ENCODE assay signal across 32 mouse cellular contexts in genomic region chr9:116688615-116689014, GRCm38 (mm10).
"Had no signal": no experiment of that assay in that cellular context is flagged by ENCODE, and none has a peak within 500 bp of the region (broad histone marks: within the 10 kb centered on the region; RNA-seq: fewer than 3 reads in every experiment).

No protein-coding gene starts in this region.

- ATAC-seq: liver, embryonic 12.5 days; liver, postnatal 0 days; lung, postnatal 0 days; midbrain, embryonic 13.5 days; midbrain, embryonic 15.5 days; midbrain, embryonic 16.5 days had no signal

- DNase-seq: left cerebral cortex, postnatal 4 days; liver; liver, embryonic 13.5 days; liver, postnatal 0 days; lung, adult 18-20 months; lung, adult 2 months; lung, postnatal 10 days; lung, postnatal 14 days; lung, postnatal 36 days; lung, postnatal 4 days; midbrain, embryonic 14.5 days had no signal

- H3K4me2 ChIP-seq: limb, embryonic 12.5 days; limb, embryonic 13.5 days; limb, embryonic 15.5 days; liver, embryonic 11.5 days; liver, embryonic 12.5 days; liver, embryonic 13.5 days; liver, embryonic 15.5 days; lung, embryonic 14.5 days; lung, embryonic 15.5 days; midbrain, embryonic 11.5 days; midbrain, embryonic 12.5 days; midbrain, embryonic 13.5 days; midbrain, embryonic 15.5 days; neural tube, embryonic 12.5 days had no signal

- H3K4me3 ChIP-seq: limb, embryonic 10.5 days; limb, embryonic 12.5 days; limb, embryonic 13.5 days; limb, embryonic 15.5 days; liver, embryonic 12.5 days; liver, embryonic 13.5 days; liver, embryonic 15.5 days; lung, embryonic 15.5 days; megakaryocyte, embryonic 14.5 days; midbrain, embryonic 10.5 days; midbrain, embryonic 12.5 days; midbrain, embryonic 13.5 days; midbrain, embryonic 15.5 days; myocyte; neural tube, embryonic 12.5 days had no signal

- H3K36me3 ChIP-seq: liver, embryonic 13.5 days; liver, embryonic 15.5 days; midbrain, embryonic 10.5 days; midbrain, embryonic 12.5 days; midbrain, embryonic 13.5 days; midbrain, embryonic 15.5 days; neural tube, embryonic 12.5 days had no signal

- H3K27ac ChIP-seq: limb, embryonic 10.5 days; limb, embryonic 12.5 days; limb, embryonic 13.5 days; limb, embryonic 15.5 days; liver, embryonic 12.5 days; liver, embryonic 13.5 days; liver, embryonic 14.5 days; liver, embryonic 15.5 days; lung, embryonic 15.5 days; macrophage; midbrain, embryonic 10.5 days; midbrain, embryonic 12.5 days; midbrain, embryonic 13.5 days; midbrain, embryonic 15.5 days; neural tube, embryonic 12.5 days had no signal

- H3K9ac ChIP-seq: limb, embryonic 12.5 days; limb, embryonic 13.5 days; limb, embryonic 15.5 days; liver, embryonic 12.5 days; liver, embryonic 13.5 days; liver, embryonic 14.5 days; liver, embryonic 15.5 days; liver, postnatal 0 days; lung, embryonic 14.5 days; lung, embryonic 15.5 days; midbrain, embryonic 12.5 days; midbrain, embryonic 13.5 days; midbrain, embryonic 15.5 days; neural tube, embryonic 12.5 days had no signal

- H3K27me3 ChIP-seq: limb, embryonic 12.5 days; limb, embryonic 13.5 days; limb, embryonic 15.5 days; liver, embryonic 12.5 days; liver, embryonic 13.5 days; liver, embryonic 15.5 days; lung, embryonic 15.5 days; megakaryocyte, embryonic 14.5 days; midbrain, embryonic 12.5 days; midbrain, embryonic 13.5 days; midbrain, embryonic 15.5 days; neural tube, embryonic 12.5 days had no signal

- H3K9me3 ChIP-seq: limb, embryonic 10.5 days; limb, embryonic 12.5 days; limb, embryonic 15.5 days; liver, embryonic 12.5 days; liver, embryonic 13.5 days; liver, embryonic 15.5 days; lung, embryonic 15.5 days; midbrain, embryonic 10.5 days; midbrain, embryonic 12.5 days; midbrain, embryonic 13.5 days; midbrain, embryonic 15.5 days; neural tube, embryonic 12.5 days had no signal

- H3K4me1 ChIP-seq: limb, embryonic 10.5 days; limb, embryonic 12.5 days; limb, embryonic 15.5 days; liver, embryonic 12.5 days; liver, embryonic 13.5 days; liver, embryonic 15.5 days; lung, embryonic 15.5 days; megakaryocyte, embryonic 14.5 days; midbrain, embryonic 10.5 days; midbrain, embryonic 12.5 days; midbrain, embryonic 13.5 days; midbrain, embryonic 15.5 days; neural tube, embryonic 12.5 days had no signal
